Mouse (Mus musculus) thymus, postnatal 25 days (tissue): ENCODE data around the gene Apbb1ip.
A peak's percentile ranks its signal among the peaks of the same experiment; 100 is the strongest.
"Not testable (repeated sequence)": the region's sequence is repeated elsewhere in the genome, so short reads cannot be mapped to it uniquely, and the experiment has no call there.

Experiments
- DNase-seq: peaks from one replicate; pipeline ENCODE4 v3.0.0; 2022

The Apbb1ip gene

GRCm38 (mm10) chr2:22857501-22857900 lies 83.6 kb downstream of the Apbb1ip start:
- DNase-seq = no peak

GRCm38 (mm10) chr2:22862194-22862593 lies 88.3 kb downstream of the Apbb1ip start:
- DNase-seq = no peak

- DNase-seq = peak; percentile 70
Observed at GRCm38 (mm10) chr2:22864394-22865037, 90.6 kb downstream of the Apbb1ip start.

GRCm38 (mm10) chr2:22865818-22866217 lies 91.9 kb downstream of the Apbb1ip start:
- DNase-seq = no peak

DNA sequence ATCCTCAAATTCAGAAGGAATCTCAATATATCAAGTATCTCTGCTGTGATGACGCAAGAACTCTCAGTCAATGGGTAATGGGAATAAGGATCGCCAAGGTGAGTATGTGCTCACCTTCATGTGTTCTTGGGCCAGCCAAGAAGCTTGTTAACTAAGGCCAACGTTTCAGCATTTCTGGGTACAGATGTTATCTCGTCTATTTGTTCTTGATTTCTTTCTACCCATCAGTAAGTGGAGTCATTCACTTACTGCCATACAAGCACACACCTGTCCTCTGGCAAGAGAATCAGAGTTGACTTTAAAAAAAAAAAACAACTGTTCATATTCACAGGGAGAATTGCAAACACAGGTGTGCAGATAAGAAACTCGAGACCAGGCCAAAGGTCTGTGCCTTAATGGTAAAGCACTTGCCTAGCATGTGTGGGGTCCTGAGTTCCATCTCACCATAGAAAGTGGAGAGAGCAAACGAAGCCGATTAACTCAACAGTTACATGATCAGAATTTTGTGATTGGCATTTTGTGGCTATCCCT lies 93.1 kb downstream of the Apbb1ip start:
- DNase-seq = no peak

DNA sequence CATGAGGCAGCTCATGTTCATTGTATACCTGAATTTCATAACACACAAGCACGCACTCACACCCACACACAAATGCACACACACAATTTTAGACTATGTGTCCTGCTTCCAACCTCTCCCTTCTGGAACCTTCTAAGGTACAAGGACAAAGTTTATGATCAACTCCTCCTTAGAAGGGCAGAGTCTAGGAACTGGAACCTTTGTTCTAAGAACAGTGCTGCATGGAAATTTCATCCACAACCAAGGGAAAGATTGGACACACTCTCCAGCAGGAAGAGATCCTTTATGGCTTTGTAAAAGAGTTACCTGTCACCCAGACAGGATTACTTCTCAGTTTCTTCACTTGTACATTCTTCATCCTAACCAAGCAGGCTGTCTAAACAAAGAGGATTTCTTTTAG lies 99.3 kb downstream of the Apbb1ip start:
- DNase-seq = no peak

DNA sequence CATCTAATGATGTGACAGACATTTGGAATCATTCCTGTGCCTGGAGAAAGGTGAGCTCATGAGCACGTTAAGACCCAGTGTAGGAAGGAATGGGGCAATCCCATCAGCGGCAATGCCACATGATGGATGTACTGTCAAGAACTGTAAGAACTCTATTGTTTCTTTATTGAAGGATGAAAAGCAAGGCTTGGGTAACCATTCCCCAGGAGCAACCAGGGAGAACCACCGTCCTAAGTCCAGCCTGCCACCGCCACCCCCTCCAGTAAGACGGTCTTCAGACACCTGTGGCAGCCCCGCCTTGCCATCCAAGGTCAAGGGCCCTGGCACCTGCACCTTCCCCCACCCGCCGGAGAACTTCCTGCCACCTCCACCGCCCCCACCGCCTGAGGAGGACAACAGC lies 100.7 kb downstream of the Apbb1ip start:
- no peak for DNase-seq

GRCm38 (mm10) chr2:22876614-22877013 lies 102.7 kb downstream of the Apbb1ip start:
- DNase-seq = no peak

DNA sequence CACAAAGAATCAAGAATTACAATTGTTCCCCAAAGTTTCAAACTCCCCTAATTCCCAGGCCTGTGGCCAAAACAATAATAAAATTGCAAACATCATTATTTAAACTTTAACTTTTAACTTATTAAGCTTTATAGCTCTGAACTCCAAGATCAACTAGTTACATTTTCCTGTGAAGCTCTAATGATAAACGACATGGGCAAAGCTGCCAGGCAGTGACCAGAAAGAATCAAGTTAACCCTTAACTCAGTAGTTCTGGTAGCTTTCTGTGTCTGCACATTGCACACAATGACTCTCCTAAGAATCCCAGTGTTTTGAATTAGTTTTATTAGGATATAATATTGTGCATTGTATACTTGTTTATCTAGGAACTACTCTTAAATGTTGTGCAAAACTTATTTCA lies 104.9 kb downstream of the Apbb1ip start:
- DNase-seq = no peak

- DNase-seq = not testable (repeated sequence)
Observed at GRCm38 (mm10) chr2:22880726-22881125, 106.8 kb downstream of the Apbb1ip start.

DNA sequence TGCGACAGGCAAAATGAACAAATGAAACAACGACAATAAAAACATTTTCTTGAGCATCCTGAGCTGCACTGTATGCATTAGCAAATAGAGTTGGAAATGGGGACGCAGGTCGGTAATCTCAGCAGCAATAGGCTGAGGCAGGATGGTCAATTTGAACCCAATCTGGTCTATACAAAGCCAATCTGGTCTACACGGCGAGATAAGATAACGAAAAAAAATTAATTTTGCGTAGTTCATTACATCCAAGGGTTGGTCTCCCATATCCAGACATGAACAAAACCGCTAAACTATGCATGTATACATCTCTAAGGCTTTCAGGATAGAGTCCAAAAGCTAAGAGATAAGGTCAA lies 121.0 kb downstream of the Apbb1ip start:
- DNase-seq = no peak

- peak; percentile 80 for DNase-seq
Observed at GRCm38 (mm10) chr2:22895282-22896273, 121.7 kb downstream of the Apbb1ip start, which contains the start of gene Pdss1. TSS of gene Pdss1 (plus strand) at chr2:22895522.

DNA sequence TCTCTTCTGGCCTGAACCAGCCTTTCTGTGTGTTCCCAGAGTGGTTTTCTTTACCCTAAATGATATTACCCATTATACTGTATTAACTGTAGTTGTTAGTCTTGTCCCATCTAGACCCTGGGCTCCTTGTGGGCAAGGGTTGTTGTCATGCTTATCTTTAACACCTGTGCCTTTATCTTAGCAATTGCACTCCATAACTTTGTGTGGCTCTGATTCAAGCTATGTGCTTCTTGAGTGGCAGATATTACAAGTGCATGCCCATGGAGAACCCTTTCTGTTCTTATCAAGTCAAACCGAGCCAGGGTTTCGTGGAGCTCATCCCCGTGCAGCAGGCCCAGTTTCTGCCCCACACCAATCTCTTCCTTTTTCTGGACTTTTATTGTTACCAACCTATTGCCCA lies 130.1 kb downstream of the Apbb1ip start:
- no peak for DNase-seq

- no peak for DNase-seq
Observed at GRCm38 (mm10) chr2:22914421-22914820, 140.5 kb downstream of the Apbb1ip start.

DNA sequence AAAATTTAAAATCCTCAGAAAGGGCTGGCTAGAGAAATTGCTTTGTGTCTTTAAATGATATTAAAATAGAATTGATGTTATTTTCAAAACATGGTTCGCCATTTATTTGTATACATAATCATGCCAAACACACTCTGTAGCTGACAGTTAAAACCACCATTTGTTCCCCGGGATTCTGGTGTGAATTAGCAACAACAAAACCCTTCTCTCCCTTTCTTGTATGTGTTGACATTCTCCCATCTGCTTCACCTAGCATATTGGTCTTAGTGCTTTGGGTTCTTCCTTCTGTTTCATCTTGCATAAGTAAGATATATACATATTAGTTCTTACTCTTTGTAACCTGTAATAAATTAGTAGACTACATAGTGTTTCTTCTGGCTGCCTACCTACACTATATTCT lies 144.8 kb downstream of the Apbb1ip start:
- no peak for DNase-seq
